Mouse (Mus musculus): ENCODE measurements around the gene Hnrnpm.
A peak's percentile ranks its signal among the peaks of the same experiment; 100 is the strongest.
"Not testable (repeated sequence)": the region's sequence is repeated elsewhere in the genome, so short reads cannot be mapped to it uniquely, and the experiment has no call there.

The Hnrnpm gene

GRCm38 (mm10) chr17:33686760-33687159 lies at the start of gene Hnrnpm:
Hnrnpm (minus strand) TSS chr17:33686860.
- no peak for ATAC-seq (ENCODE audit: insufficient number of reproducible peaks, low FRiP score, low TSS enrichment)

GRCm38 (mm10) chr17:33733526-33733925 lies 46.9 kb upstream of the Hnrnpm start:
- ATAC-seq (ENCODE audit: insufficient number of reproducible peaks, low FRiP score, low TSS enrichment), result not testable (repeated sequence)

- not testable (repeated sequence) for ATAC-seq (ENCODE audit: insufficient number of reproducible peaks, low FRiP score, low TSS enrichment)
Observed at GRCm38 (mm10) chr17:33732556-33733083, 46.0 kb upstream of the Hnrnpm start.

GRCm38 (mm10) chr17:33729215-33729614 lies 42.6 kb upstream of the Hnrnpm start:
- no peak for ATAC-seq (ENCODE audit: insufficient number of reproducible peaks, low FRiP score, low TSS enrichment)

- no peak for ATAC-seq (ENCODE audit: insufficient number of reproducible peaks, low FRiP score, low TSS enrichment)
Observed at GRCm38 (mm10) chr17:33728396-33728795, 41.7 kb upstream of the Hnrnpm start.

- no peak for ATAC-seq (ENCODE audit: insufficient number of reproducible peaks, low FRiP score, low TSS enrichment)
Observed at GRCm38 (mm10) chr17:33719736-33720378, 33.2 kb upstream of the Hnrnpm start.

GRCm38 (mm10) chr17:33718944-33719725 lies 32.5 kb upstream of the Hnrnpm start:
- no peak for ATAC-seq (ENCODE audit: insufficient number of reproducible peaks, low FRiP score, low TSS enrichment)

- peak; percentile 100 for ATAC-seq (ENCODE audit: insufficient number of reproducible peaks, low FRiP score, low TSS enrichment)
Observed at GRCm38 (mm10) chr17:33718384-33718881, 31.8 kb upstream of the Hnrnpm start, which contains the start of gene March2. March2 (minus strand) TSS chr17:33718670.

GRCm38 (mm10) chr17:33717982-33718381 lies 31.3 kb upstream of the Hnrnpm start:
- no peak for ATAC-seq (ENCODE audit: insufficient number of reproducible peaks, low FRiP score, low TSS enrichment)

GRCm38 (mm10) chr17:33717246-33717645 lies 30.6 kb upstream of the Hnrnpm start:
- no peak for ATAC-seq (ENCODE audit: insufficient number of reproducible peaks, low FRiP score, low TSS enrichment)

- ATAC-seq (ENCODE audit: insufficient number of reproducible peaks, low FRiP score, low TSS enrichment), result no peak
Observed at GRCm38 (mm10) chr17:33714779-33715178, 28.1 kb upstream of the Hnrnpm start.

GRCm38 (mm10) chr17:33713271-33713670 lies 26.6 kb upstream of the Hnrnpm start:
- no peak for ATAC-seq (ENCODE audit: insufficient number of reproducible peaks, low FRiP score, low TSS enrichment)

GRCm38 (mm10) chr17:33709834-33710233 lies 23.2 kb upstream of the Hnrnpm start:
- no peak for ATAC-seq (ENCODE audit: insufficient number of reproducible peaks, low FRiP score, low TSS enrichment)

- no peak for ATAC-seq (ENCODE audit: insufficient number of reproducible peaks, low FRiP score, low TSS enrichment)
Observed at GRCm38 (mm10) chr17:33703091-33703490, 16.4 kb upstream of the Hnrnpm start.

- ATAC-seq (ENCODE audit: insufficient number of reproducible peaks, low FRiP score, low TSS enrichment), result no peak
Observed at GRCm38 (mm10) chr17:33702178-33702577, 15.5 kb upstream of the Hnrnpm start.

GRCm38 (mm10) chr17:33695471-33695870 lies 8.8 kb upstream of the Hnrnpm start:
- no peak for ATAC-seq (ENCODE audit: insufficient number of reproducible peaks, low FRiP score, low TSS enrichment)

- ATAC-seq (ENCODE audit: insufficient number of reproducible peaks, low FRiP score, low TSS enrichment), result peak; percentile 96
Observed at GRCm38 (mm10) chr17:33685249-33685653, 1.4 kb downstream of the Hnrnpm start.

GRCm38 (mm10) chr17:33684671-33685231 lies 1.9 kb downstream of the Hnrnpm start:
- ATAC-seq (ENCODE audit: insufficient number of reproducible peaks, low FRiP score, low TSS enrichment), result peak; percentile 58; the same call in 1 of the 2 replicates

GRCm38 (mm10) chr17:33681767-33682166 lies 4.9 kb downstream of the Hnrnpm start:
- ATAC-seq (ENCODE audit: insufficient number of reproducible peaks, low FRiP score, low TSS enrichment), result no peak

- ATAC-seq (ENCODE audit: insufficient number of reproducible peaks, low FRiP score, low TSS enrichment), result no peak
Observed at GRCm38 (mm10) chr17:33678771-33679170, 7.9 kb downstream of the Hnrnpm start.

GRCm38 (mm10) chr17:33676086-33676485 lies 10.6 kb downstream of the Hnrnpm start:
- ATAC-seq (ENCODE audit: insufficient number of reproducible peaks, low FRiP score, low TSS enrichment), result no peak
